Mouse (Mus musculus) lung, adult 2 months (tissue): ENCODE results near the gene Osbp2.

Experiments used
- CTCF ChIP-seq: fragments of 200-500 bp; IDR thresholded peaks from 2 replicates; pipeline ENCODE4 v1.5.1; 2011; ENCODE audit warnings: mild to moderate bottlenecking, low read length, control low read depth; ENCODE audit not compliant: insufficient read depth
- POLR2A ChIP-seq: fragments of 200-500 bp; IDR thresholded peaks from 2 replicates; pipeline ENCODE4 v1.6.1; 2011; ENCODE audit warnings: low read depth, mild to moderate bottlenecking, control low read depth, low read length, borderline replicate concordance; ENCODE audit errors: extremely low read depth

- TF ChIP-seq CTCF (no peak), POLR2A (no peak)
These were observed 89.0 kb downstream of the Osbp2 start for GRCm38 (mm10) chr11:3774463-3775262.
